Mouse (Mus musculus) stomach, embryonic 14.5 days (tissue): ENCODE data around the gene Zbtb8b. TPM values are rescaled to one million over a fixed set of nuclear protein-coding genes. Genes with fewer than 3 reads are reported as not detected.

Experiments used
- ATAC-seq: fragments of 200-750 bp; cut with Nextera tagmentation; 2 replicates; pipeline ENCODE4 v1.8.0; 2017; ENCODE audit warnings: low read depth, moderate TSS enrichment; ENCODE audit not compliant: insufficient number of reproducible peaks, insufficient read depth, low FRiP score
- H3K27ac ChIP-seq: fragments of 300-500 bp; sonication (generic); 2 replicates; pipeline ENCODE4 v1.5.1; 2014; ENCODE audit warnings: mild to moderate bottlenecking, low read length, moderate library complexity, mixed read lengths
- H3K27me3 ChIP-seq: fragments of 300-500 bp; sonication (generic); 2 replicates; pipeline ENCODE4 v1.6.1; 2014; ENCODE audit warnings: low read length, control low read depth, mixed read lengths; ENCODE audit not compliant: control insufficient read depth, insufficient read depth
- H3K36me3 ChIP-seq: fragments of 300-500 bp; sonication (generic); 2 replicates; pipeline ENCODE4 v1.6.1; 2014; ENCODE audit warnings: mild to moderate bottlenecking, control low read depth, low read length, moderate library complexity, mixed read lengths; ENCODE audit not compliant: control insufficient read depth, insufficient read depth
- H3K4me1 ChIP-seq: fragments of 300-500 bp; sonication (generic); 2 replicates; pipeline ENCODE4 v1.6.1; 2014; ENCODE audit warnings: low read length, control low read depth, mixed read lengths; ENCODE audit not compliant: control insufficient read depth, insufficient read depth
- H3K4me2 ChIP-seq: fragments of 300-500 bp; sonication (generic); replicated peaks from 2 replicates; pipeline ENCODE4 v1.6.1; 2014; ENCODE audit warnings: low read depth, low read length, control low read depth
- H3K4me3 ChIP-seq: fragments of 300-500 bp; sonication (generic); 2 replicates; pipeline ENCODE4 v1.5.1; 2014; ENCODE audit warnings: low read depth, low read length, control low read depth
- H3K9ac ChIP-seq: fragments of 300-500 bp; sonication (generic); replicated peaks from 2 replicates; pipeline ENCODE4 v1.6.1; 2014; ENCODE audit warnings: low read depth, mild to moderate bottlenecking, control low read depth, low read length, moderate library complexity, mixed read lengths
- H3K9me3 ChIP-seq: fragments of 300-500 bp; sonication (generic); 2 replicates; pipeline ENCODE4 v1.6.1; 2016; ENCODE audit warnings: low read depth, low read length, control low read depth; ENCODE audit not compliant: control insufficient read depth
- WGBS: fragments of 180-500 bp; shearing (Covaris S2); extraction: QIAGEN DNeasy Blood & Tissue Kit; methylation state at CpG from one replicate; pipeline ENCODE4 v1.1.7; 2014; 5-methylcytosine and 5-hydroxymethylcytosine counted together
- polyA plus RNA-seq: library from polyadenylated mRNA; unstranded; fragments of >200 nt; fragmentation: Nextera tagmentation; extraction: Ambion mirVana; gene quantifications from 2 replicates; pipeline ENCODE4 v1.2.1, GENCODE M21; 2014

Gene Zbtb8b
- polyA plus RNA-seq, 1 experiment from 2014 or later, result 1.1 TPM

DNA sequence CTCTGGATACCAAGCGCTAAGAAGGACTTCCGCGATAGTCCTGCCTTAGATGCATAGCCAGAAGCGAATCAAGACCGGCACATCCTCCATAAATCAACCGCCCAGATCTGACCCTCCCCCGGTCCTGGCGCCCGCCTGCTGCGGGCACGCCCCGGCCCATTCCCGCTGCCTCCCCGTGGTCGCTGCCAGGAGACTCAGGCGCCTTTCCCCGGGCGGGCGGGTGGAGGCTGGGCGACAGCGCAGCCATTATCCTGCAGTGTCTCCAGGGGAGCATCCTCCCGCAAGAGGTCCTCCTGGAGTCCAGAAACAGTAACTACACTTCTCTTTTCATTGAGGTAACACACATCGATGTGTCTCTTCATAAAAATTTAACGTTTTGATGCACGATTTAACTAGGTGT lies 34.2 kb downstream of the Zbtb8b start:
- Histone ChIP-seq H3K9me3 (no peaks in the 10 kb centered on the region), H3K9ac (peak overlapping the region; percentile 31; the same call in 1 of the 2 replicates), H3K4me3 (peak overlapping the region; percentile 26), H3K36me3 (no peaks in the 10 kb centered on the region), H3K27me3 (no peaks in the 10 kb centered on the region), H3K4me1 (0 out of 2 replicates have a peak, but pooled peaks cover 4% of the 10 kb centered on the region), H3K4me2 (peak overlapping the region; percentile 53), H3K27ac (no peak overlapping the region)
- ATAC-seq, result no peak
- 2% methylated on average over 25 of the region's 25 CpGs for WGBS

DNA sequence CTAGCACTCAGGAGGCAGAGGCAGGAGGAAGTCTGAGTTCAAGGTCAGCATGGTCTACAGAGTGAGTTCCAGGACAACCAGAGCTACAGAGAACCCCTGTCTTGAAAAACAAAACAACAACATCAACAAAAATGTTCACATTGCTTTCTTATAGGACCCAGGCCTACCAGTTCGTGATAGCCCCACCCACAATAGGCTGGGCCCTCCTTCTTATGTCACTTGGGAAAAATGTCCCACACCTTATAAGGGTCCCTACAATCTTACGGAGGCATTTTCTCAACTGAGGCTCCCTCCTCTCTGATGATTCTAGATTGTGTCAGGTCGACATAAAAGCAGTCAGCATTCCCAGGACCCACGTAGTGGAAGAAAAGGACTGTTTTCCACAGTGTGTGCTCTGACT lies 40.8 kb downstream of the Zbtb8b start:
- Histone ChIP-seq H3K36me3 (no peaks in the 10 kb centered on the region), H3K9me3 (no peaks in the 10 kb centered on the region), H3K27ac (no peak overlapping the region), H3K4me2 (no peak overlapping the region), H3K4me1 (0 out of 2 replicates have a peak, but pooled peaks cover 1% of the 10 kb centered on the region), H3K9ac (no peak overlapping the region), H3K4me3 (no peak overlapping the region), H3K27me3 (no peaks in the 10 kb centered on the region)
- 81% methylated on average over 4 of the region's 4 CpGs for WGBS
- ATAC-seq, result no peak

DNA sequence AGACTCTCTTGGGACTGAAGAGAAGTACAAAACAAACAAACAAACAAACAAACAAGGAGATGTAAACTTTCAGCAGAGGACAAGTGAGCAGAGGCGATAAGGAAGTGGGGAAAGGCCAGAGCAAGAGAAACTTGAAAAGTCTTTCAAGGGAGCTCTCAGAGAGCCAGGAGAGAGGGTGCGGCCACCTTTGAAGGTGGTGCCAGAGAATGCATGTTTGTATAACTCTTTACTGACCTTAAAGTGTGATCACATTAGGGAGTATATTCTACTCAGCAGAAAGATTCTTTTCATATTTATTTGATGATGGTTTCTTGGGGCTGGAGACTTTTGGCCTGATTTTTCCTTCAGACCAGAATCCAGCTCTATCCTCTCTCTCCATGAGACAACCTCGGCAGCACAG lies 43.7 kb downstream of the Zbtb8b start:
- Histone ChIP-seq H3K4me1 (0 out of 2 replicates have a peak, but pooled peaks cover 7% of the 10 kb centered on the region), H3K9me3 (no peaks in the 10 kb centered on the region), H3K9ac (no peak overlapping the region), H3K27me3 (no peaks in the 10 kb centered on the region), H3K4me3 (no peak overlapping the region), H3K4me2 (no peak overlapping the region), H3K27ac (no peak overlapping the region), H3K36me3 (no peaks in the 10 kb centered on the region)
- WGBS, result 60% methylated on average over 3 of the region's 3 CpGs
- no peak for ATAC-seq

DNA sequence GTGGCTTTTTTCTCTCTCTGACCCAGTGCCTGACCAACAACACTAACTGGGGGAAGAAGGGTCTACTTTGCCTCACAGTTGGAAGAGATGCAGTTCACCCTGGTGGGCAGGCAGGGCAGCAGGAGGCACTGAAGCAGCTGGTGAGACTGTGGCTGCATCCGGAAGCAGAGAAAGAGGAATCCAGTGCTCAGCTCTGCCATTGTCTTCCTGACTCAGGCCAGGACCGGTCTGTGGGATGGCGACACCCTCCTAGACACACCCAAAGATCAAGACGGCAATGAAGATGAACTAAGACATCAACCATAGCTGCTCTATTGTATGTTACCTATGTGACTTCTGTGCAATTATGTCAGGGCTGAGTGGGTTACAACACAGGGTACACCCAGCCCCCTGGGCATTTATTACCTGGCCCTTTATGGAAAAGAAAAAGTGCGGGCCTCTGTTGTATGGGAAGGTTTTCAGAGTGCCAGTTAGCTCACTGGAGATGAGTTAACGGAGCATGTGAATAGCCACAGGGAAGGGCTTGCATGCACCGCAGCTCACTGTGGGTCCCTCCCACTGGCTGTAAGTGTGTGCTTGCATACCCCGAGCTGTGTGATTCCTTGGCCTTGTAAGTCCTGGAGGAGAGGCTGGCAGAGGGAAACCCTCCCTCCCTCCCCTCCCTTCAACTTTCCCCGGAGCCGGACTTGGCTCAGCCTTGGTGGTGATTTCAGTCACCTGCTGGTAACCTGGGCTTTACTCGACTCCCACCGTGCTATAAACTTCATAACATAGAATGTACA lies 46.4 kb downstream of the Zbtb8b start:
- ATAC-seq, result 0 out of 2 replicates have a peak, but pooled peaks have one; percentile 49
- WGBS, result 41% methylated on average over 12 of the region's 12 CpGs
- Histone ChIP-seq H3K9me3 (no peaks in the 10 kb centered on the region), H3K4me1 (0 out of 2 replicates have a peak, but pooled peaks cover 7% of the 10 kb centered on the region), H3K27ac (0 out of 2 replicates have a peak overlapping the region, but pooled peaks have one; percentile 17), H3K9ac (no peak overlapping the region), H3K4me2 (no peak overlapping the region), H3K4me3 (no peak overlapping the region), H3K36me3 (no peaks in the 10 kb centered on the region), H3K27me3 (no peaks in the 10 kb centered on the region)

DNA sequence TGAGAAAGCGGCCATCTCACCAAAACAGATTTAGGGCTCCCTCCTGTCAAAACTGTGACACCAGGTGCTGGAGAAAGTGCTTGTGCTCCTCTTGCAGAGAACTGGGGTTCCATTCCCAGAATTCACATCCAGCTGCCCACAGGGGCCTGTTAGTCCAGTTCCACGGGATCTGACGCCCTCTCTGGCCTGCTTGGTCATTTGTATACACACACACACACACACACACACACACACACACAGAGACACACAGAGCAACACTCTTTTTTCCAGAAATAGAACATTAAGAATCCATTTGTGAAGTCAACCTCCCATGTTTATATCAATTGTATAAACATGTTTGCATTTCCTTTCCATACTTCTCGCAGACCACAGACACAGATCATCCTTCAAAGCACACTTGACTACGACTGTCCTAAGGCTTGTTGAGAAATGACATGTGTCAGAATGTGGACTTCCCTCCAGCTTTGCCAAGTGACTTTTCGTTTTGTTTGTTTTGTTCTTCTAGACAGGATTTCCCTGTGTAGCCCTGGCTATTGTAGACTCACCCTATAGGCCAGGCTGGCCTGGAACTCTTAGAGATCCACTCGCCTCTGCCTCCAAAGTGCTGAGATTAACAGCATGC lies 49.6 kb downstream of the Zbtb8b start:
- no peak overlapping the region for H3K4me2 ChIP-seq
- 0 out of 2 replicates have a peak, but pooled peaks cover 7% of the 10 kb centered on the region for H3K4me1 ChIP-seq
- H3K27me3 ChIP-seq, result no peaks in the 10 kb centered on the region
- H3K9ac ChIP-seq, result no peak overlapping the region
- no peak overlapping the region for H3K27ac ChIP-seq
- H3K9me3 ChIP-seq, result no peaks in the 10 kb centered on the region
- no peak overlapping the region for H3K4me3 ChIP-seq
- H3K36me3 ChIP-seq, result no peaks in the 10 kb centered on the region
- WGBS, result 61% methylated on average over 7 of the region's 7 CpGs
- no peak for ATAC-seq

DNA sequence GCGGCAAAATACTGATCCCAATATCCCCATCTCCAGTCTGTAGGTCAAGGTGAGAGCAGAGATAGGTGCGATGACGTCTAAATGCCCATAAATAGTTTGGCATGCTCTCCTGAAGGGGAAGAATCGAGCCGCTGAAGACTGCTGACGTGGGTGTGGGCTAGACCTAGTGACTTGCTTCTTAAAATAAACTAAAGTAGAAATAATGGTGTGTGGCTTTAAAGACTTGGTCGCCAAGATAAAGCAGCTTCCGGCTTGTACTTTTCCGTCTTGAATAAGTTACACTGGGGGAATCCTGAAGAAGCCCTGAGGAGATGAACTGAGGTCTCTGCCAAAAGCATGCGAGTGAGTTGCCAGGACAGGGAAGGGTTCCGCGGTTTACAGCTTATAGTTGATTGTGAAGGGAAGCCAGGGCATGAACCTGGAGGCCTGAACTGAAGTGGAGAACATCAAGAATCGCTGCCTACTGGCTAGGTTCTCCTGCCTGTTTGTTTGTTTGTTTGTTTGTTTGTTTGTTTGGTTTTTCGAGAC lies 50.4 kb downstream of the Zbtb8b start:
- 83% methylated on average over 14 of the region's 14 CpGs for WGBS
- H3K4me1 ChIP-seq, result 0 out of 2 replicates have a peak, but pooled peaks cover 7% of the 10 kb centered on the region
- no peak for ATAC-seq
- no peak overlapping the region for H3K4me3 ChIP-seq
- H3K4me2 ChIP-seq, result no peak overlapping the region
- H3K27me3 ChIP-seq, result no peaks in the 10 kb centered on the region
- H3K36me3 ChIP-seq, result no peaks in the 10 kb centered on the region
- no peaks in the 10 kb centered on the region for H3K9me3 ChIP-seq
- H3K9ac ChIP-seq, result no peak overlapping the region
- H3K27ac ChIP-seq, result no peak overlapping the region

DNA sequence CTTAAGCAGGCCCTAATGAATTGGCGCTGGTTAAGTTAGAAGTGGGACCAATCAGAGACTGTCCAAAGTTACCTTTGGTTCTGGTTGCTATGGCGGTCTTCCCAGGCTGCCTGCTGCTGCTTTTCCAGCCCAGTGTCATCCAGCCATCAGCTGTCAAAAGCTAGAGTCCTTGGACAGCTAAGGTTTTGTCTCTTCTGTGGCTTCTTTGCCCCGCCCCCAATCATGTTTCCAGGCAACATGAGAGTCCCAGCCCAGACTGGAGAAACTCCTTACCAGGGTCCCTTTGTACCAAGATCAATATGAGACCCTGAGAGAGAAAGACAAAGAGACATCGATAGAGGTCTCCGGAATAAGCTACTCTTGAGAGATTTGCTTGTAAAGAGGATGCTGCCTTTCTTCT lies 52.2 kb downstream of the Zbtb8b start:
- Histone ChIP-seq H3K9me3 (no peaks in the 10 kb centered on the region), H3K27ac (no peak overlapping the region), H3K4me3 (no peak overlapping the region), H3K27me3 (no peaks in the 10 kb centered on the region), H3K9ac (no peak overlapping the region), H3K4me1 (peaks cover 4% of the 10 kb centered on the region; the same call in 1 of the 2 replicates), H3K4me2 (no peak overlapping the region), H3K36me3 (no peaks in the 10 kb centered on the region)
- no peak for ATAC-seq
- WGBS, result 80% methylated on average over 5 of the region's 5 CpGs

DNA sequence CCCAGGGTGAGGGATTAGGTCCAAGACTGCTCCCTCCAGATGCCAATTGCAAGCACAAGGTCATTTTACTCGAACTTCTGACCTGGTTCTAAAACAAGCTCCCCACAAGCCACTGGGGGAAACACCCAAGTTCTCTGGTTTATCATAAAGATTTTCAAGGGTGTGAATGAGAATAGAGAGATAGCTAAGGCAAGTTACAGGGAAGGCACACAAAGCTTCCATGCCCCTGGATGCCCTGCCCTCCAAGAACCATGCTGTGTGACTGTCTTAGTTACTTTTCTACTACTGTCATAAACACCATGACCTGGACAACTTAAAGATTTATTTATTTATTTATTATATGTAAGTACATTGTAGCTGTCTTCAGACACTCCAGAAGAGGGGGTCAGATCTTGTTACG lies 53.7 kb downstream of the Zbtb8b start:
- no peak for ATAC-seq
- Histone ChIP-seq H3K4me2 (no peak overlapping the region), H3K4me1 (peaks cover 4% of the 10 kb centered on the region; the same call in 1 of the 2 replicates), H3K36me3 (no peaks in the 10 kb centered on the region), H3K9ac (no peak overlapping the region), H3K27me3 (no peaks in the 10 kb centered on the region), H3K9me3 (no peaks in the 10 kb centered on the region), H3K4me3 (no peak overlapping the region), H3K27ac (no peak overlapping the region)
- WGBS, result 68% methylated on average over 1 of the region's 2 CpGs
